Mouse (Mus musculus): ENCODE results near the gene Rnft1. TPM values are rescaled to one million over a fixed set of nuclear protein-coding genes. Genes with fewer than 3 reads are reported as not detected.

Gene Rnft1
- total and polyA plus RNA-seq, 3 experiments, result 6.8 to 35.0 (median 26.2) TPM

DNA sequence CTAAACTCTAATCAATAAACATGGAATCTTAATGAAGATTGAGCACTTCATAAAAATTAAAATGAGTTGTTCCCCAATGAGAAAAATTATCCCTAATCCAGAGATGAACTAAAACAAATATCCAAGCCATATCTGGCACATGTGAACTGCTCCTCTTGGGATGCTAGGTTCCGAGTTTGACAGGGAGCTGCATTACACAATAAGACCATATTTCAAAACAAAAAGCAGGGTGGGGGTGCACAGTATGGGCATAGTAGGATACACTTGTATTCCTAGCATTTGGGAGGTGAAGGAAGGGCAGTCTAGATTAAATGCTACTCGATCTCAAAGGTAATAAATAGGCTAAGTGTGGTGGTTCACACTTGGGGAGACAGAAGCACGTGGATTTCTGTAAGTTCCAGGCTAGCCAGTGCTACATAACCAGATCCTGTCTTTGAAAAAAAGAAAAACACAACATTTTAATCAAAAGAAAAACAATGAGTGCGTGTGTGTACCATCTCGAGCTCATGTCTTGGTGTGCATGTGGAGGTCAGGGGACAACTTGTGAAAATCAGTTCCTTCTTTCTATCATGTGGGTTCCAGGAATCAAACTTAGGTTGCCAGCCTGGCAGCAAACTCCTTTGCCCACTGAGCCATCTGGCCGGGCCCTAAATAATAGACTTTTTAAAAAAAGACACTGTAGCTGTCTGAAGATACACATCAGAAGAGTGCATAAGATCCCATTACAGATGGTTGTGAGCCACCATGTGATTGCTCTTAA is 55.4 kb downstream of the Rnft1 start:
- 65% methylated on average over 6 of the region's 6 CpGs for WGBS
- H3K27ac ChIP-seq, result no peak overlapping the region

DNA sequence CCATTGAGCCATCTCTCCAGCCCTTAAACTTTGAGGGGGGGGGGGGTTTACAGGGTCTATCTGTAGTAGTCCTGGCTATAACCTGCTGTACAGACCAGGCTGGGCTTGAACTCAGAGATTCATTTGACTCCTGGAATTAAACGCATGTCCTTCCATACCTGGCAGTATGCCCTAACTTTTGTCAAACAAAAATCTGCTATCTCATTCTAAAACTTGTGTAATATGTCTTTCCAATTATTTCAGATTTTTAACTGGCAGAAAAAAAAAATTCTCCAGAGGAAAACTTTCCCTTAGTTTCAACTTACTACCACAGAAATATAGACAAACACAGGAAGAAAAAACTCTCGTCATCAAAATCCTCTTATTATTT is 56.0 kb downstream of the Rnft1 start:
- Histone ChIP-seq H3K27me3 (ENCODE audit: control insufficient read depth, insufficient read depth, low read length) (no peaks in the 10 kb centered on the region), H3K9ac (ENCODE audit: low read depth, low read length) (no peak overlapping the region), H3K4me1 (ENCODE audit: control insufficient read depth, insufficient read depth, low read length) (peaks cover 2% of the 10 kb centered on the region; the same call in 1 of the 2 replicates), H3K79me2 (replicated peaks; ENCODE audit: control insufficient read depth, insufficient read depth, low read length) (peaks cover 3% of the 10 kb centered on the region), H3K27ac (no peak overlapping the region), H3K36me3 (ENCODE audit: control insufficient read depth, insufficient read depth, low read length) (peaks cover 16% of the 10 kb centered on the region), H3K4me3 (no peak overlapping the region)
- 62% methylated on average over 2 of the region's 2 CpGs for WGBS
- TF ChIP-seq CTCF (IDR thresholded peaks at IDR 0.05), result no peak
- no peak for TF ChIP-seq POLR2A (IDR thresholded peaks at IDR 0.05; ENCODE audit: insufficient read depth, low read depth, low read length)
- TF ChIP-seq EP300 (IDR thresholded peaks at IDR 0.05; ENCODE audit: insufficient read depth, low read depth, low read length), result no peak
- DNase-seq, result no peak
- intact Hi-C loops (cut with DNase I), result no loop called here

More for the DNA sequence above, 55.4 kb downstream of the Rnft1 start:
- intact Hi-C loops (cut with DNase I), result no loop called here
- Histone ChIP-seq H3K27me3 (ENCODE audit: control insufficient read depth, insufficient read depth, low read length) (no peaks in the 10 kb centered on the region), H3K36me3 (ENCODE audit: control insufficient read depth, insufficient read depth, low read length) (peaks cover 16% of the 10 kb centered on the region), H3K9ac (ENCODE audit: low read depth, low read length) (no peak overlapping the region), H3K79me2 (replicated peaks; ENCODE audit: control insufficient read depth, insufficient read depth, low read length) (peaks cover 3% of the 10 kb centered on the region), H3K4me3 (no peak overlapping the region), H3K4me1 (ENCODE audit: control insufficient read depth, insufficient read depth, low read length) (peaks cover 2% of the 10 kb centered on the region; the same call in 1 of the 2 replicates)
- no peak for TF ChIP-seq POLR2A (IDR thresholded peaks at IDR 0.05; ENCODE audit: insufficient read depth, low read depth, low read length)
- TF ChIP-seq EP300 (IDR thresholded peaks at IDR 0.05; ENCODE audit: insufficient read depth, low read depth, low read length), result no peak
- TF ChIP-seq CTCF (IDR thresholded peaks at IDR 0.05), result no peak
- no peak for DNase-seq

DNA sequence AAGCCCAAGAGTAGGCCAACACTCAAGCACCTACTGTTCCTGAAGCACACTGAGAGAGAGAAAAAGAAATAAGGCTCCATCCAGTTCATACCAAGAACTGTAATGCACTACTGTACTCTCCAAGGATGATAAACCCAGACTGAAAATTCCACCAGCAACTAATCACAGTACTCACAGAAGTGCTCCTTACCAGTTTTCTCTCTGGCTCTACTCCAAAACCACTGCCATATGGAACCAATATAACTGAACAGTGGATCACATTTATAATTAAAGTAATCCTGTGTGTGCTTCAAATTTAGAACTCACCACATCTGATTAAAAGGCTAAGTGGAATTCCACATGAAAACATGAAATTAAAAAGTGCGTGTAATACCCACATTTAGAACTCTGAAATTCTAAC is 58.4 kb downstream of the Rnft1 start:
- H3K27ac ChIP-seq, result no peak overlapping the region
- intact Hi-C loops (cut with DNase I), result no loop called here
- H3K4me3 ChIP-seq, result no peak overlapping the region

DNA sequence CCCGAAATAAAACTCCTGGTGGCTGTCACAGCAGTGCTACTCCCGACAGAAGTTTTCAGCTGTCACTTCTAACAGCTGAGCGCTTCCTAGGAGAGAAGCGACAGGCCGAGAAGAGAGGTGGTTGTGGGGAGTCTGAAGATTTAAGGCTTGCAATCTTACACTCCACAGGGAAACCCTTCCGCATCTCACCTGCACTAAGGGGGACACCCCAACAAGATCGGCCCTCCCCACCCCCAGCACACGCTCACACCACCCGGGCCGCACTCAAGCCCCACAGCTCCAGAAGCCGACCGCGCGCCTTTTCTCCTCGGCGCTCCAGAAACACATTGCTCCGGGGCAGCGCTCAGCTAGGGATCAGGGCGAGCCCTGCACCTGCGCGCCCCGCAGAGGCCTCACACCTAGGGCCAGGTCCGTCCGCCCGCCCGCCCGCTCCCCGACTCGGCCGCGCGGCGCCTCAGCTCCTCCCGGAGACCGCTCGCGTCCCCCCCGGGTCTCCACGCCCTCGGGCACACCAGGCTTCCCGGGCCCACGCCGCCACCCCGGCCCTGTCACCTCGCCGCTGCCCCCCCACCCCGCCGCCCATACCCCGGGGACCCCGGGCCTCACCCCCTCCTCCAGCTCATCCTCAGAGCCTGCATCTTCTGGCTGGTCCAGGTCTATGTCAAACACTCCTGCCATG is 59.6 kb downstream of the Rnft1 start:
- no peaks in the 10 kb centered on the region for H3K27me3 ChIP-seq (ENCODE audit: control insufficient read depth, insufficient read depth, low read length)
- peak overlapping the region; percentile 80 for H3K9ac ChIP-seq (ENCODE audit: low read depth, low read length)
- H3K79me2 ChIP-seq (replicated peaks; ENCODE audit: control insufficient read depth, insufficient read depth, low read length), result peaks cover 3% of the 10 kb centered on the region; the same call in 1 of the 2 replicates
- peaks cover 3% of the 10 kb centered on the region for H3K4me1 ChIP-seq (ENCODE audit: control insufficient read depth, insufficient read depth, low read length)
- intact Hi-C loops (cut with DNase I), result loop anchor here (1.0 kb wide), 1 partner anchor 60 kb away; the partner anchor contains the start of gene Rnft1
- no peak for DNase-seq
- H3K27ac ChIP-seq, result peak overlapping the region; percentile 89
- TF ChIP-seq CTCF (IDR thresholded peaks at IDR 0.05) (no peak), POLR2A (IDR thresholded peaks at IDR 0.05; ENCODE audit: insufficient read depth, low read depth, low read length) (no peak), EP300 (IDR thresholded peaks at IDR 0.05; ENCODE audit: insufficient read depth, low read depth, low read length) (no peak)
- peaks cover 16% of the 10 kb centered on the region for H3K36me3 ChIP-seq (ENCODE audit: control insufficient read depth, insufficient read depth, low read length)
- peak overlapping the region; percentile 83 for H3K4me3 ChIP-seq
- 1% methylated on average over 49 of the region's 50 CpGs for WGBS

More for the DNA sequence above, 58.4 kb downstream of the Rnft1 start:
- 65% methylated on average over 1 of the region's 1 CpGs for WGBS
- H3K27me3 ChIP-seq (ENCODE audit: control insufficient read depth, insufficient read depth, low read length), result no peaks in the 10 kb centered on the region
- no peak overlapping the region for H3K9ac ChIP-seq (ENCODE audit: low read depth, low read length)
- H3K4me1 ChIP-seq (ENCODE audit: control insufficient read depth, insufficient read depth, low read length), result peaks cover 4% of the 10 kb centered on the region
- DNase-seq, result no peak
- H3K79me2 ChIP-seq (replicated peaks; ENCODE audit: control insufficient read depth, insufficient read depth, low read length), result peaks cover 3% of the 10 kb centered on the region; the same call in 1 of the 2 replicates
- peaks cover 16% of the 10 kb centered on the region for H3K36me3 ChIP-seq (ENCODE audit: control insufficient read depth, insufficient read depth, low read length)
- TF ChIP-seq CTCF (IDR thresholded peaks at IDR 0.05), result no peak
- no peak for TF ChIP-seq POLR2A (IDR thresholded peaks at IDR 0.05; ENCODE audit: insufficient read depth, low read depth, low read length)
- no peak for TF ChIP-seq EP300 (IDR thresholded peaks at IDR 0.05; ENCODE audit: insufficient read depth, low read depth, low read length)

DNA sequence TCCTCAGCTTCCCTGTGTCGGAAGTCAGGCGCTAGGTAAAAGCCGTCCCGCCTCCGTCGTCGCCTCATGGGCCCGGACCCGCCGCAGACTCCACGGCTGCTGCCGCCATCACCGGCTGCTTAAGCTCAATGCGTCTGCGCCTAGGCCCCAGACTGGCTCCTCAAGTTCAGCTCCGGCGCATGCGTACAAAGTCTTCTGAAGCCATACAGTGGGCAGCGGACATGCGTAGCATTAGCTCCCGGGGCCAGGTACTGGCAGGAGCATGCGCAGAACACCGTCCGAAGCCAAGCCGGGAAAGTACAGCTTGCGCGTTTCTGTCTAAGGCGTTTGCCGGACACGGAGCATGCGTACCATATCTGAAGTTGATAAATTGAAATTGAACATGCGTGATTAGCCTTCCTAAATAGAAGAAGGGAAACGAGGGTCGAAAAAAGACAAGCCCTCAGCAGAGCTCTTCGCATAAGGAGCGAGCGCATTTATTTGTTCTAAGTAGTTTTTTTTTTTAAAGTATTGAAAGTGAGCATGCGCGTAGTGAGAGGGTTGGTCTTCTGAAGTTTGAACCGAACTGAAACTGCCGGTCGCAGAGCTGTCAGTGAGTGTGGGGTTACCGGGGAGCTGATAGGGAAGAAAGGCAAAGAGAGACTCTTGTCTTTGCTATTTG is 60.3 kb downstream of the Rnft1 start, which contains the start of the genes Rps6kb1 and Tubd1:
Rps6kb1 (minus strand) TSS at position 167 of the 661 bp plus-strand sequence.
Tubd1 (plus strand) TSS at position 353 of the 661 bp plus-strand sequence.
- DNase-seq, result peak; percentile 96 to 99
- H3K9ac ChIP-seq (ENCODE audit: low read depth, low read length), result peak within 1 kb of the TSS; percentile 80
- H3K79me2 ChIP-seq (replicated peaks; ENCODE audit: control insufficient read depth, insufficient read depth, low read length), result peaks cover 3% of the 10 kb centered on the region; the same call in 1 of the 2 replicates
- peak; percentile 97 for TF ChIP-seq POLR2A (IDR thresholded peaks at IDR 0.05; ENCODE audit: insufficient read depth, low read depth, low read length)
- TF ChIP-seq EP300 (IDR thresholded peaks at IDR 0.05; ENCODE audit: insufficient read depth, low read depth, low read length), result 0 out of 2 replicates have a peak, but pooled peaks have one; percentile 46
- TF ChIP-seq CTCF (IDR thresholded peaks at IDR 0.05), result no peak
- H3K27me3 ChIP-seq (ENCODE audit: control insufficient read depth, insufficient read depth, low read length), result no peaks in the 10 kb centered on the region
- peak within 1 kb of the TSS; percentile 83 for H3K4me3 ChIP-seq
- peaks cover 3% of the 10 kb centered on the region for H3K4me1 ChIP-seq (ENCODE audit: control insufficient read depth, insufficient read depth, low read length)
- intact Hi-C loops (cut with DNase I), result loop anchor here (1.0 kb wide), 1 partner anchor 60 kb away; the partner anchor contains the start of gene Rnft1
- under 1% methylated on average over 43 of the region's 43 CpGs for WGBS
- peaks cover 15% of the 10 kb centered on the region for H3K36me3 ChIP-seq (ENCODE audit: control insufficient read depth, insufficient read depth, low read length)
- H3K27ac ChIP-seq, result peak within 1 kb of the TSS; percentile 89

Data from heart, adult 2 months (tissue).